Mouse (Mus musculus): ENCODE results near the gene Spats2. TPM values are rescaled to one million over a fixed set of nuclear protein-coding genes. Genes with fewer than 3 reads are reported as not detected.

The Spats2 gene
- total RNA-seq, 2 experiments from 2014 or later, result 12.3 to 14.5 TPM

- DNase-seq, result no peak
Observed at GRCm38 (mm10) chr15:99259167-99259729, 133.5 kb downstream of the Spats2 start.

DNA sequence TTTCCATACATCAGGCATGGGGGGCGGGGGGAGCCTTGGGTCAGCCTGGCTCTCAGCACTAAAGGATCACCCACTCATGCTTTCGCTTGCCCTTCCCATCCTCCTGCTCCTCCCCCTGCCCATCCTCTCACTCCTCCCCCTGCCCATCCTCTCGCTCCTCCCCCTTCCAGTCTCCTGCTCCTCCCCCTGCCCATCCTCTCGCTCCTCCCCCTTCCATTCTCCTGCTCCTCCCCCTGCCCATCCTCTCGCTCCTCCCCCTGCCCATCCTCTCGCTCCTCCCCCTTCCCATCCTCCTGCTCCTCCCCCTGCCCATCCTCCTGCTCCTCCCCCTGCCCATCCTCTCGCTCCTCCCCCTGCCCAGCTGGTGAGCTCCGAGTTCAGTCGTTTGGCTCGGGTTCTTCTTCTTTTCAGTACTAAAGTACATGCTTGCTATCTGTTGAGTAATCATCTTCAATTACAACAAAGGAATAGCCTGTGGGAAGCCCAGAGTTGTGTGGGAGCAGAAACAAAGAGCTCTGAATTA, 134.1 kb downstream of the Spats2 start:
- DNase-seq, result peak; percentile 63

DNA sequence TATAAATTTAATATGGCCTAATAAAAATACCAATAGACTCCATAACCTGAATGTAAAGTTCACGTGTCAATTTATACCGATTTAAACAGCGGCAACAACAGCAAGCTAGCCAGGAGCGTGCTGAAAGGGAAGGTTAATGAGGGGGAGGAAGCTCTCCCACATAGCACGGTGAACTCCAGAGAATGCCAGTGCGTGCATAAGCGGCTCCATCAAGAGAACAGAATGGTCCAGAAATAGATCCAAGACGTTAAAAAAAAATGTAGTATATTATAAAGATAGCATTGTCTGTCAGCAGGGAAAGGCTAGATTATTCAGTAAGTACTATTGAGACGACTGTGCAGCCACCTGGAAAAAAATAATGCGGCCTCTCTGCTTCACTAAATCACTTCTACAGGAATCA, 137.0 kb downstream of the Spats2 start:
- no peak for DNase-seq

Small RNA genes lying within 50 kb of the gene (microRNA-seq; reads per million reads assigned to microRNA genes)
- gene Mir6960, result 0 to 0.50 reads per million in 2 experiments

Other genes with a start within 250 kb of the Spats2 start
- 1 to 10 TPM; 2.1 to 2.7 TPM for gene Rhebl1, start 231.4 kb upstream of the Spats2 start, total RNA-seq (2021)
- gene Dhh, start 227.4 kb upstream of the Spats2 start, total RNA-seq (2021), result 1 to 10 TPM; 3.6 to 4.0 TPM
- 1 to 10 TPM; 8.1 to 9.9 TPM for gene Lmbr1l, start 207.7 kb upstream of the Spats2 start, total RNA-seq (2021)
- gene Tuba1b, start 191.4 kb upstream of the Spats2 start, total RNA-seq (2021), result 100 to 1,000 TPM; 188 to 204 TPM
- not detected for gene Gm49450, start 172.4 kb upstream of the Spats2 start, total RNA-seq (2021)
- gene Tuba1a, start 172.2 kb upstream of the Spats2 start, total RNA-seq (2021), result 100 to 1,000 TPM; 171 to 195 TPM
- gene Tuba1c, start 96.0 kb upstream of the Spats2 start, total RNA-seq (2021), result 10 to 100 TPM; 31.9 to 39.8 TPM
- 1 to 10 TPM; 1.7 to 2.0 TPM for gene Prph, start 70.7 kb upstream of the Spats2 start, total RNA-seq (2021)
- 1 to 10 TPM; 2.5 to 4.6 TPM for gene Troap, start 51.3 kb upstream of the Spats2 start, total RNA-seq (2021)
- not detected for gene C1ql4, start 38.1 kb upstream of the Spats2 start, total RNA-seq (2021)
- under 1 TPM in 1 of 2 experiments, not detected in 1; 0.50 TPM for gene Dnajc22, start 32.7 kb upstream of the Spats2 start, total RNA-seq (2021)
- under 1 TPM; 0.12 to 0.68 TPM for gene Kcnh3, start 98.9 kb downstream of the Spats2 start, total RNA-seq (2021)
- gene Mcrs1, start 126.0 kb downstream of the Spats2 start, total RNA-seq (2021), result 10 to 100 TPM; 41.0 to 44.7 TPM
- 10 to 100 TPM; 23.3 to 28.8 TPM for gene Prpf40b, start 169.2 kb downstream of the Spats2 start, total RNA-seq (2021)
- not detected for gene Fam186b, start 170.0 kb downstream of the Spats2 start, total RNA-seq (2021)
- 10 to 100 TPM; 17.6 to 26.2 TPM for gene Fmnl3, start 244.6 kb downstream of the Spats2 start, total RNA-seq (2021)